Mouse (Mus musculus) E14TG2a.4 (cell line): ENCODE measurements around the gene Ano10.

Source experiments
- CTCF ChIP-seq: conservative IDR thresholded peaks from 2 replicates; pipeline ENCODE4 v1.5.1; 2014; ENCODE audit warnings: low read length
- NANOG ChIP-seq: IDR thresholded peaks from 2 replicates; pipeline ENCODE4 v1.6.1; 2014; ENCODE audit warnings: borderline replicate concordance, low read length, mixed read lengths

DNA sequence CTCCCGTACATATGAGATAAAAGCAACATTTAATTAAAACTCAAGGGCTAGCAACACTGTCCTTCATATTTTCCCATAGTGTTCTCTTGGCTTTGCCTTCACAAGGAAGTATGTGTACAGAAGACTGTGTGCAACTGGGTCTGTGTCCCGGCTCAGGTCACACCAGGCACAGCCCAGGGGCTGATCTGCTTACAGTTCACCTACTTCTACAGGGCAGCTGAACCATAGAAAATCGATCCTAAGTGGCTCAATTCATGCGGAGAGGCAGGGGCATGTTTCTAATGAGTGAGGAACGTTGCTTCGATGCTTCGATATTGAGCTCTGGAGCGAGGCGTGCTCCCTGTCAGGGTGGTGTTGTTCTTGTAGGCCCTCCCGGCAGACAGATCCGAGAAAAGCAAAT, 21.3 kb upstream of the Ano10 start:
- TF ChIP-seq NANOG (no peak), CTCF (no peak)
